Mouse (Mus musculus) lung, postnatal 0 days (tissue): Measurements from ENCODE around the gene Zbtb22.
A peak's percentile ranks its signal among the peaks of the same experiment; 100 is the strongest.

Experiments
- CTCF ChIP-seq: IDR thresholded peaks from 2 replicates; pipeline ENCODE4 v1.5.1; 2016; ENCODE audit warnings: antibody characterized with exemption, mild to moderate bottlenecking
- EP300 ChIP-seq: IDR thresholded peaks from 2 replicates; pipeline ENCODE4 v1.6.1; 2016; ENCODE audit warnings: antibody characterized with exemption, mild to moderate bottlenecking, control low read depth

DNA sequence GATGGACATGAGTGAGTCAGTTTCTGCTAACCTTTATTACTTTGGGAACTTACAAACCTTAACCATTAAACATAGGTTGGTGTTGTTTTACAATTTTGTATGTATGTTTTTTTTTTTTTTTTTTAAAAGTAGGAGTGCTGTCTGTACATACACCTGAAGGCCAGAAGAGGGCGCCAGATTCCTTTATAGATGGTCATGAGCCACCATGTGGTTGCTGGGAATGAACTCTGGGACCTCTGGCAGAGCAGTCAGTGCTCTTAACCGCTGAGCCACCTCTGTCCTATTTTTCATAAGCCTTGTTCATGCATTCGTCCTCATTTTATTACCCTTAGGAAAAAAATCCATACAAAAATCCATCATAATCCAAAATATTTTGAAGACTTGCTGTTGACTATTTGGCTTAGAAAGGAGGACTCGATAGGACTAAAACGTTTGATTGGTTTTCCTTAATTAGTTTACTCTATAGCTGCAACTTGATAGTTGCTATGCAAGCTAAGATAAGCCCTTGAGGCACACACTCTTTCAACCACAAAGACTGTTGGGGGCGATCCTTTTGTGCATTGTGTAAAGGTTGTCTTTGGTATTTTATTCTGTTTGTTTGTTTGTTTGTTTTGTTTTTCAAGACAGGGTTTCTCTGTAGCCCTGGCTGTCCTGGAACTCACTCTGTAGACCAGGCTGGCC lies 18.4 kb upstream of the Zbtb22 start:
- TF ChIP-seq CTCF: peak; percentile 77
- TF ChIP-seq EP300: no peak
